Mouse (Mus musculus) heart, postnatal 0 days (tissue): ENCODE measurements around the gene Uts2b. TPM values are rescaled to one million over a fixed set of nuclear protein-coding genes. Genes with fewer than 3 reads are reported as not detected.

Source experiments
- ATAC-seq: fragments of 200-750 bp; cut with Nextera tagmentation; 2 replicates; pipeline ENCODE4 v1.8.0; 2017; ENCODE audit warnings: low read depth, moderate number of reproducible peaks, moderate library complexity; ENCODE audit not compliant: insufficient read depth
- DNase-seq: peaks from one replicate; pipeline ENCODE4 v3.0.0-alpha.2; 2016; ENCODE audit warnings: low spot score
- H3K27ac ChIP-seq: fragments of 300-500 bp; sonication (generic); 2 replicates; pipeline ENCODE4 v1.5.1; 2014; ENCODE audit warnings: low read depth, mild to moderate bottlenecking
- H3K27me3 ChIP-seq: fragments of 300-500 bp; sonication (generic); 2 replicates; pipeline ENCODE4 v1.6.1; 2014; ENCODE audit warnings: low read length, mixed read lengths; ENCODE audit not compliant: control insufficient read depth, insufficient read depth
- H3K36me3 ChIP-seq: fragments of 300-500 bp; sonication (generic); replicated peaks from 2 replicates; pipeline ENCODE4 v1.6.1; 2014; ENCODE audit warnings: low read length, mixed read lengths; ENCODE audit not compliant: control insufficient read depth, insufficient read depth
- H3K4me1 ChIP-seq: fragments of 300-500 bp; sonication (generic); 2 replicates; pipeline ENCODE4 v1.6.1; 2014; ENCODE audit warnings: antibody characterized with exemption; ENCODE audit not compliant: control insufficient read depth, insufficient read depth
- H3K4me2 ChIP-seq: fragments of 300-500 bp; sonication (generic); 2 replicates; pipeline ENCODE4 v1.6.1; 2014; ENCODE audit warnings: low read depth, mild to moderate bottlenecking, low read length, moderate library complexity
- H3K4me3 ChIP-seq: fragments of 300-500 bp; sonication (generic); 2 replicates; pipeline ENCODE4 v1.5.1; 2014; ENCODE audit warnings: low read depth, low read length
- H3K9ac ChIP-seq: fragments of 300-500 bp; sonication (generic); replicated peaks from 2 replicates; pipeline ENCODE4 v1.6.1; 2014; ENCODE audit warnings: low read depth, low read length, mixed read lengths
- H3K9me3 ChIP-seq: fragments of 300-500 bp; sonication (generic); replicated peaks from 2 replicates; pipeline ENCODE4 v1.6.1; 2016; ENCODE audit warnings: low read length; ENCODE audit not compliant: control insufficient read depth
- CTCF ChIP-seq: IDR thresholded peaks from 2 replicates; pipeline ENCODE4 v1.5.1; 2016; ENCODE audit warnings: antibody characterized with exemption, control low read depth, low read depth
- EP300 ChIP-seq: IDR thresholded peaks from 2 replicates; pipeline ENCODE4 v1.6.1; 2016; ENCODE audit warnings: antibody characterized with exemption, low read depth
- WGBS: fragments of 180-500 bp; shearing (Covaris S2); extraction: QIAGEN DNeasy Blood & Tissue Kit; methylation state at CpG from one replicate; pipeline ENCODE4 v1.1.7; 2014; 5-methylcytosine and 5-hydroxymethylcytosine counted together
- polyA plus RNA-seq: library from polyadenylated mRNA; unstranded; fragments of >200 nt; fragmentation: Nextera tagmentation; extraction: Ambion mirVana; gene quantifications from 2 replicates; pipeline ENCODE4 v1.2.1, GENCODE M21; 2015
- total RNA-seq: library from RNA; depleted of rRNA; stranded (reverse); fragments of >200 nt; gene quantifications from 2 replicates; pipeline ENCODE4 v1.2.3, GENCODE M21; 2014; ENCODE audit warnings: low replicate concordance

Gene Uts2b
- total and polyA plus RNA-seq, 2 experiments from 2014 or later = 25.2 TPM; not detected in 1

DNA sequence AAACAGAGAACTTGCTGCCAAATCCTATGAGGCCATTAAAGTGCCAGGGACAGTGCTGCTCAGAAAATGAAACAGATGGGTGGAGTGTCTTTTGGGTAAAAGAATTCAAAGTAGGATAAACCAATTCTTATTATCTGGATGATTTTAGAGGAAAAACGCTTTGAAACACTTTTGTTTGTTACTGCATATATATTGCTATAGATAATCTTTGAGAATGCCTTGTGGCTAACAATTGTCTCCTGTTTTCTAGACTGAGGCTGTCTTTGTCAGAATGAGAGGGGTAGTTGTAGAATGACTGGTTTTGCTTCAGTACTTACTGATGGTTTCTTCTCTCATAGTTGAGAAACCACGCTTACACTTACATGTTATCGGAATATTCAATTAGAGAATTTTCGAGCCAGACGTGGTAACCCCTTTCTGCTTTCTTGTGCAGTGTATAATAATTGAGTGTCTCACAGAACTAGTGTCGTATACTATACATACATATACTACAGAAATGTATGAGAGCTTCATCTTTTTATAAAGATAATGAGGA is 29.7 kb upstream of the Uts2b start:
- Histone ChIP-seq H3K27ac (no peak overlapping the region), H3K27me3 (no peaks in the 10 kb centered on the region), H3K4me3 (no peak overlapping the region), H3K9me3 (no peaks in the 10 kb centered on the region), H3K9ac (no peak overlapping the region), H3K4me2 (no peak overlapping the region), H3K36me3 (no peaks in the 10 kb centered on the region), H3K4me1 (no peaks in the 10 kb centered on the region)
- no peak for DNase-seq
- TF ChIP-seq EP300 (no peak), CTCF (no peak)
- no peak for ATAC-seq
- WGBS = 83% methylated on average over 6 of the region's 6 CpGs

DNA sequence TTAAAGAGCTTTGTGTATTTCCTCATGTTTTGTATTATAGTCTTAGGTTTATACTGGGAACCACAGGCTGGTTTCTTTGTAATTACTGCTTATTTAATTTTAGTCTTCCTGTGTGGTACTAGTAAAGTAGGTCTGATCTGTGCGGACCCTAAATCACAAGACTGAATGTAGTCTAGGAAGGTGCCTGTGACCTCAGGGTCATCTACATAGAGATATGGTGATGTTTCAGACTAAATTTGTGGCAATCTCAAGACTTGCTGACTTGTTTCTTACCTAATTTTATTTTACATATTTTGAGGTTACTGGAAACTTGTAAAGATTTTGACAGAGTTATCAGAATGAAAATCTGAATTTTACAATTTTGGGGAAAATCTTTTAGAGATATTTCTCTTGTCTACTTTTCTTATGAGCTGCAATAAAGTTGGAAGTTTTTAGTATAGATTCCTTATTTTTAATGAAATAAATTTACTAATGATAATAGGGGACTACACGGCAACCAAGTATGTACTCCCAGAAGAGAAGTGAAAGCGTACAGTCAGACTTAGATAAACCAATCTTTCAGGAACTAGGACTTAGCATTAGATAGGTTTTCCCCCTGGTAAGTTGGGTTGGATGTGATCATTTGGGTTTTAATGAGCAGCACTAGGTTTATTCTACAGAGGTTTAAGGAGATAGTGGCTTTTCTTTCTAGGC is 29.1 kb upstream of the Uts2b start:
- ATAC-seq (no peak), DNase-seq (no peak)
- no peak overlapping the region for H3K9ac ChIP-seq
- WGBS = 85% methylated on average over 3 of the region's 3 CpGs
- H3K4me1 ChIP-seq = no peaks in the 10 kb centered on the region
- no peak overlapping the region for H3K4me3 ChIP-seq
- no peaks in the 10 kb centered on the region for H3K27me3 ChIP-seq
- H3K36me3 ChIP-seq = no peaks in the 10 kb centered on the region
- no peak overlapping the region for H3K27ac ChIP-seq
- H3K4me2 ChIP-seq = no peak overlapping the region
- TF ChIP-seq EP300 (no peak), CTCF (no peak)
- H3K9me3 ChIP-seq = no peaks in the 10 kb centered on the region

DNA sequence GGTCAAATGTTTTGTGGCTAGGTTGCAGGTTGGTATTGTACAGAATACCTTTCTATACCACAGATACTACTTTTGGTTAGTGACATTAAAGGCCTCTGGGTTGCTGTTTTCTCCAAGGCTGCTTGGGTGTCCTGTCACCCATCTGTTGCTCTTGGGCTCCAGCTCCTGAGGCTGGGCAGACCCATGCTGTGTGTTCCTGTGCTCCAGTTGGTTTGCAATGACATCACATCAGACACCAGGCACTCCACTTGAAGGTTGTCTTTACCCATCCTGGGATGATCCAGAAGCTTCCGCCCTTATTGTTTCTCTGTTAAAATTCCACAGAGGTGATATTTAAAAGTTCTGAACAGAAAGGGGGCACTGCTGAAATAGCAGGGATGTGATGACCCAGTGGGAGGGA is 26.9 kb upstream of the Uts2b start:
- ATAC-seq = no peak
- WGBS = 90% methylated on average over 1 of the region's 1 CpGs

DNA sequence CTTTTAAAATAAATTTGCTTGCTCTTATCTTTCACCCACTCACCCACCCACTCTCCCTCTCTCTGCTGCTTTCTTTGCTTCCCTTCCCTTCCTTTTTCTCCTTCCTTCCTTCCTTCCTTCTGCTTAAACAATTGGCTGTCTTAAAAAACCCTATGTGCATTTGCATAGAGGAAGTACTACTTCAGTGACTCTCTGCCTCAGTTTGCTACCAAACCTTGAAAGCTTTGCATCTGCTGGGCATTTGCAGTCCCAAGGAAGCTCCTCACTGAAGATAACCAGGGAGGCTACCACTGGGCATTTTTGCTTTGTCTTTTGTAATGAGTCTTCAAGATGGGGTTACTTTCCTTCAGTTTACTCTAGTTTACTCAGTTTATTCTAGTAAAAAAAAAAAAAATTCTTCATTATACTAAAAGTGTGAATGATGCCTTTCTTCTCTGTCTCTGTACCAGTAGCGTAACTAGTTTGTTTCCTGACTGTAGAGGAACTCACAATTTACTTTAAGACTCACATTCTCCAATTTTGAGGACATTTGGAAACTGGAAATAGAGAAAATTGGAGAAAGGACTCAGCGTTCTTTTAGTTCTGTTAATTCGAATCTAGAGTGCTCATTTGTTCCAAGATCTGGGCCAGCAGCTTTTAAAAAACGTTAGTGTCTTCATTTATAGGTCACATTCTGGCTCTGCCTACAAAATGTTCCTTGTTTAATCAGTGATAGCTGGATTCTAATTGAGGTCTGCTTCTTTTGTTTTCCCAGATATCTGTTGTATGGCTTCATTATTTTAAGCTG is 25.4 kb upstream of the Uts2b start:
- H3K27ac ChIP-seq = no peak overlapping the region

More for the DNA sequence above, 26.9 kb upstream of the Uts2b start:
- Histone ChIP-seq H3K4me2 (no peak overlapping the region), H3K4me1 (no peaks in the 10 kb centered on the region), H3K9ac (no peak overlapping the region), H3K9me3 (no peaks in the 10 kb centered on the region), H3K36me3 (no peaks in the 10 kb centered on the region), H3K27ac (no peak overlapping the region), H3K27me3 (no peaks in the 10 kb centered on the region), H3K4me3 (no peak overlapping the region)
- TF ChIP-seq CTCF (no peak), EP300 (no peak)
- no peak for DNase-seq

DNA sequence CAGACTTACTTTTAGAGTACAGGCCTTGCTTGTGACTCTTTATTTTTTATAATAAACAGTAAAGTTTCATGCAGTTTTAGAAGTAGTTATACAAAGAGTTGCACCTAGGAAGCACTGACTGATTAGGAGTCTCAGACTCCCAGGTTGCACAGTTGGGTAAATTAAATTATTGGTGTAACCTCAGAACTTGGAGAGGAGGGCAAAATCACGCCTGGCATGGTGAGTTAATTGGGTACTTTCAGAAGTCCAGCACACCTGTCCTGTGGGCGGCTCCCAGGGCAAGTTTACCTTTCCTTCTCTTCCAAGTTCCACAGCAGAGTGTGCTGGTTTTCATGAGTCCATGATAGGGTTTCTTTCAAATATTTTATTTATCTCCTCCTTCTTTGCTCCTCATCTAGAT is 21.8 kb upstream of the Uts2b start:
- no peak overlapping the region for H3K9ac ChIP-seq
- no peaks in the 10 kb centered on the region for H3K9me3 ChIP-seq
- H3K36me3 ChIP-seq = no peaks in the 10 kb centered on the region
- H3K27me3 ChIP-seq = no peaks in the 10 kb centered on the region
- WGBS = 85% methylated on average over 2 of the region's 2 CpGs
- no peak overlapping the region for H3K4me3 ChIP-seq
- H3K27ac ChIP-seq = no peak overlapping the region
- TF ChIP-seq CTCF (no peak), EP300 (no peak)
- no peak overlapping the region for H3K4me2 ChIP-seq
- no peak for DNase-seq
- ATAC-seq = no peak
- peaks cover 15% of the 10 kb centered on the region for H3K4me1 ChIP-seq

More for the DNA sequence above, 25.4 kb upstream of the Uts2b start:
- no peaks in the 10 kb centered on the region for H3K9me3 ChIP-seq
- H3K4me1 ChIP-seq = peaks cover 6% of the 10 kb centered on the region
- WGBS = 83% methylated on average over 4 of the region's 4 CpGs
- no peak for TF ChIP-seq EP300
- TF ChIP-seq CTCF = no peak
- H3K27me3 ChIP-seq = no peaks in the 10 kb centered on the region
- no peak overlapping the region for H3K4me2 ChIP-seq
- DNase-seq = no peak
- H3K4me3 ChIP-seq = no peak overlapping the region
- no peaks in the 10 kb centered on the region for H3K36me3 ChIP-seq
- no peak for ATAC-seq
- H3K9ac ChIP-seq = no peak overlapping the region
